Mouse (Mus musculus): ENCODE results near the gene Kpna6. TPM values are rescaled to one million over a fixed set of nuclear protein-coding genes. Genes with fewer than 3 reads are reported as not detected.

Gene Kpna6
- polyA plus RNA-seq, 1 experiment from 2014 or later: 16.3 TPM

DNA sequence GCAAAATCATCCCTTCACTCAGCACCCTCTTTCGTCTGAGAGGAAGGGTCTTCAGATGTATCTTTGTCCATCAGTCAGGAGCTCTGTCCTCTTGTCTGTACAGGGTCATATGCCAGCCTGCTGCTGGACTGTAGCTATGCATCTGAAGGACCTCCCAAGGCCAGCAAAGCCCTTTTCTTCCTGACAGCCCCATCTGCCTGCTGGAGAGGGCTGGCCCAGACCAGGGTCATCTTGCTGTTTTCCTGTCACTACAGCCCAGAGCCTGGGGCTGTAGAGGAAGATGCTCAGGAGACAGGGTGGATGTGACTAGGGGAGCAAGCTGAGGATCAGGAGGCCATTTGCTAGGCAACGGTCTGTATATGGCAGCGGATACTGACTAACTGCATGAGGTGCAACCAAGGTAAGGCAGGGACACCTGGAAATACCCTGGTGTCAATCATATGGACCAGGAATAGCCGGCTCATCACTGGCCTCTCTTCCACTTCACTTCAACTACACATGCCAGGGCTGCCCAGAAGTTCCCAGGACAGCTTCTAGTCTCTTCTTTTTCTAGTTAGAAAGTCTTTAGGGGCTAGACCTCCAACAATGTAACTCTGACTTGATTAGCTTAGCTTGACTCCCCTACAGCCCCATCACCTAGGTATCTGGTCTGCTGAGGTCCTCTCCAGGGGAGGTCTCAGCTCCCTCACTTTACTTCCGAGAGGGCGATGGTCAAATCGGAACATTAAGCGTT is 49.6 kb downstream of the Kpna6 start:
- peak overlapping the region; percentile 88 for H3K27ac ChIP-seq (replicated peaks)
- H3K4me2 ChIP-seq (replicated peaks): peak overlapping the region; percentile 84
- H3K27me3 ChIP-seq: no peaks in the 10 kb centered on the region
- peaks cover 25% of the 10 kb centered on the region for H3K36me3 ChIP-seq
- H3K9ac ChIP-seq (replicated peaks): peak overlapping the region; percentile 72
- 17% methylated on average over 8 of the region's 8 CpGs for WGBS
- H3K4me1 ChIP-seq: peaks cover 40% of the 10 kb centered on the region
- peak overlapping the region; percentile 59 for H3K4me3 ChIP-seq
- H3K9me3 ChIP-seq: no peaks in the 10 kb centered on the region
- ATAC-seq (ENCODE audit: low FRiP score, low read depth): no peak

DNA sequence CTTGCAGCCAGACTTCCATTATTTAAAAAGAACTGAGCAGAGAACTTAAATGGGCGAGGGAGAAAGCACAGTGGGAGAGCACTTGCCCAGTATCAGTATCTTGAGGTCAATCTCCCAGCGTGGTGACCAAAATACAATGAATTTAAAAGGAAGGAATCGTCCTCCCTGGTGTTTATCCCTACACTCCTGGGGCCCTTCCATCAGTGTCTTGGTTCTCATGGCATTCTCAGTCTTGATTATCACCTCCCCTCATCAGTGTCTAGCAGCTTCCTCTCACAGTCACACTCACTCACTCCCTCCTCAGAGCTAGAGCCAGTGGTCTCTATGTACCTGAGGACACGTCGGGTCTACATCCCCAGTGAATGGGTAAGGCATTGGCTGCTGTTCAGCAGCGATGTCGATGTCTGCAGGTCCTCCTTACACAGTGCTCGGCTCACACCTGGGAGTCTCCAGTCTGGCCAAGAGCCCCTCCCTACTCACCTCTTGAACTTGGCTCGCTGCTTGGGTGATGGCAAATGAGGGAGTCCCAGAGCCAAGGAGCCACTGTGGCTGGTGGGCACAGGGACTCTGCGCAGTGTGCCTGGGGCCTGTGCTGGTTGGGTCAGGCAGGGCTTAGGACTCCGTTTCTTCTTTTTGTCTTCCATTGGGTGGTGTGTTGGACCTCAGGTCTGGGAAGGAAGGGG is 50.3 kb downstream of the Kpna6 start:
- peak overlapping the region; percentile 59; the same call in 1 of the 2 replicates for H3K4me3 ChIP-seq
- no peak for ATAC-seq (ENCODE audit: low FRiP score, low read depth)
- H3K27me3 ChIP-seq: no peaks in the 10 kb centered on the region
- WGBS: 78% methylated on average over 11 of the region's 11 CpGs
- H3K9ac ChIP-seq (replicated peaks): peak overlapping the region; percentile 72
- H3K9me3 ChIP-seq: no peaks in the 10 kb centered on the region
- peaks cover 43% of the 10 kb centered on the region for H3K4me1 ChIP-seq
- peak overlapping the region; percentile 88; the same call in 1 of the 2 replicates for H3K27ac ChIP-seq (replicated peaks)
- peaks cover 18% of the 10 kb centered on the region for H3K36me3 ChIP-seq
- H3K4me2 ChIP-seq (replicated peaks): peak overlapping the region; percentile 84

DNA sequence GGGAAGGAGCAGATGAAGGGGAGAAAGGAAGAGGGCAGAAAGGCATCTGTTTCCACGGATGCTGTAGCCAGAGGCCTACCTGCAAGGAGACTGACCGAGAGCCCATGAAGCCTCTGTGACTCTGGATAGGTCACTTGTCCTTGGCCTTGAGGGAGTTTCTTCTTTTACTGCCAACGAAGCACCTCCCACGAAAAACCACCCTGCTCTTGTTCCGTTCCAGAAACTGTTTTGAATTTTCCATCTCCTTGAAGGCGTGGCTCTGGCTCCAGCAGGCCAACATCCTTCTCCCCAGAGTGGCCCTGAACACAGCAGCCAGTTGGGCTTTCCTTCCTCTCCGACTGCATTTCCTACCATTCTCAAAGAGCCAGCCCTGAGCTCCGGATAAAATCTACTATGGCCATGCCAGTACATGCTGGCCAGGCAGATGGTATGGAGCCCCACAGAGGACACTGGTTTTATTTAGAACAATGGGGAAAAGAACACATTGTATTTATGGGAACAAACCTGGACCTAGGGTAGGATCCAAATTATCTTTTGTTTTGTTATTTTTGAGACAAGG is 51.2 kb downstream of the Kpna6 start:
- H3K4me3 ChIP-seq: no peak overlapping the region
- H3K9ac ChIP-seq (replicated peaks): no peak overlapping the region
- H3K4me2 ChIP-seq (replicated peaks): 0 out of 2 replicates have a peak overlapping the region, but pooled peaks have one; percentile 1
- H3K36me3 ChIP-seq: peaks cover 16% of the 10 kb centered on the region; the same call in 1 of the 2 replicates
- H3K9me3 ChIP-seq: no peaks in the 10 kb centered on the region
- H3K27ac ChIP-seq (replicated peaks): no peak overlapping the region
- H3K27me3 ChIP-seq: no peaks in the 10 kb centered on the region
- no peak for ATAC-seq (ENCODE audit: low FRiP score, low read depth)
- WGBS: 89% methylated on average over 8 of the region's 8 CpGs
- H3K4me1 ChIP-seq: peaks cover 43% of the 10 kb centered on the region

DNA sequence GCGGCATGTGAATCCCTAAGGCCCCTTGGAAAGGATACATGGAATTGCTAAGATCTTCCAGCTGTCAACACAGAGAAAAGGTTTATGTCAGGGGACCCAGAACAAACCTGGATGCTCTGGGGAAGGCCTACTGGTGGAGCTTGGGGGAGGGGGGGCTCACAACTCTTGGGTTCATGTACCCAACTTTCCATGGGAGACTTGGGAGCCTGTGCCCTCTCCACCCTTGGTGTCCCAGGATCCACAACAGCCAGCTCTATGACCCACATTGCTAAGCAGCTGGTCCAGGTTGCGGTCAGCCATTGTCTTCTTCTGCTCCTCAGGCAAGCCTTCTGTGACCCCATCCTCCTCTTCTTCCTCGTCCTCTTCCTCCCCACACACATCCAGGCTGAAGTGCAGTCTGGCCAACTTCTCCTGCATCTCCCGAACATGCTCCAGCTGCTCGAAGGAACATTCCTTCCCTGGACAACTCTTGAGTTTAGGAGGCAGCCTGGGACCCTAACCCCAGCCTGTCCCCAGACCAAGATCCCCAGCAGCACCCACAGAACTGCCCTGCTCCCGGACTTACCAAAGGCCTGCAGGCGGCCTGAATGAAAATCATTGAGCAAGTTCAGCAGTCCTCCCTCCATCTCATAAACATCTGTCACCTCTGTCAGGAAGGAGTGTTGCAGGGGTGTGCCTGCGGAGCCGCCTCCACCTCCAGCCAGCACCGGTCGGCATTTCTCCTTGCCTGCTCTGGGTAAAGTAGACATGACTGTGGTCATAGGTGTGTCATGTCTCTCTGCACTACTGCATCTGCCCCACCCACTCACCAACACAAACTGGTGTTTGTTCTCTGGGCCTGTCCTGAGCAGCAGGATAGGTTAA is 51.9 kb downstream of the Kpna6 start:
- Histone ChIP-seq H3K27ac (replicated peaks) (no peak overlapping the region), H3K4me2 (replicated peaks) (no peak overlapping the region), H3K27me3 (no peaks in the 10 kb centered on the region), H3K4me3 (no peak overlapping the region), H3K4me1 (peaks cover 42% of the 10 kb centered on the region), H3K9me3 (no peaks in the 10 kb centered on the region), H3K36me3 (peaks cover 19% of the 10 kb centered on the region), H3K9ac (replicated peaks) (no peak overlapping the region)
- no peak for ATAC-seq (ENCODE audit: low FRiP score, low read depth)
- WGBS: 90% methylated on average over 11 of the region's 11 CpGs

DNA sequence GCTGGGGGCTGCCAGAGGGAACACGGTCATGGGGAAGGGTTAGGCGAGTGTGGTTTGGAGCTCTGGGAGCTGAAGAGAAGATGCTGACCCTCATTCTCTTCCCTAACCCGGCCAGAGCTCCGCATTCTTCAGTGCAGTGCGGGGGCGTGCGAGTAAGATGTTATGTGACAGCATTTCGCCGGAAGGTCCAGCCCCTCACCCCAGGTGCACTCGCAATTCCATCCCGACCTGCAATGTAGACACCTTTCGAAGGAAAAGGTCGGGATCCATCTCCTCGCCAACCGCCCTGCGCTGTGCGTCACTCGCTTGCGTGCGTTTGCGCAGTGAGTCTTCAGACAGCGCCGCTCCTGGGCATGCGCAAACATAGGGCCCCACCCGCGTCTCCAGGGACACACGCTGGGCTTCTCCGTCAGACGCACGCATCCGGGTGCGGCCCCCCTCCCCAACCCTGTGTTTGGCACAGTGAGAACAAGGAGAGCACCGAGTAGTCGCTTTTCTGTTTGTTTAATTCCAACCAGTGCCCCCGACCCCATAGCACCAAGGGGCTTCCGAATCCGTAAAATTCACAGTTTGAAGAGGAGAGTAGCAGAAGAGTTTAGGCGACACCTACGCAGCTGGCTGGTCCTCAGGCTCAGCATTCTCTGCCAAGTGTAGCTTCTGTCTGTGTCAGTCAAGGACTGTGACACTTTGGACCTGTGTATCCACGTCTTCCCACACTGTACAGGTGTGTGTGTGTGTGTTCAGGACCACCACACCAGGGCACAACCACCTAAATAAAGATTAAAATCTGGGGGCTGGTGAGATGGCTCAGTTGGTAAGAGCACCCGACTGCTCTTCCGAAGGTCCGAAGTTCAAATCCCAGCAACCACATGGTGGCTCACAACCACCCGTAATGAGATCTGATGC is 53.5 kb downstream of the Kpna6 start, which contains the start of gene Iqcc:
Gene Iqcc, minus strand, starts transcription at position 314 of the 906 bp plus-strand sequence.
- WGBS: 4% methylated on average over 44 of the region's 44 CpGs
- Histone ChIP-seq H3K9me3 (no peaks in the 10 kb centered on the region), H3K4me3 (peak within 1 kb of the TSS; percentile 62), H3K36me3 (peaks cover 20% of the 10 kb centered on the region), H3K27me3 (no peaks in the 10 kb centered on the region), H3K4me1 (peaks cover 28% of the 10 kb centered on the region), H3K27ac (replicated peaks) (peak within 1 kb of the TSS; percentile 90), H3K9ac (replicated peaks) (peak within 1 kb of the TSS; percentile 86), H3K4me2 (replicated peaks) (peak within 1 kb of the TSS; percentile 80)
- peak; percentile 87 for ATAC-seq (ENCODE audit: low FRiP score, low read depth)

DNA sequence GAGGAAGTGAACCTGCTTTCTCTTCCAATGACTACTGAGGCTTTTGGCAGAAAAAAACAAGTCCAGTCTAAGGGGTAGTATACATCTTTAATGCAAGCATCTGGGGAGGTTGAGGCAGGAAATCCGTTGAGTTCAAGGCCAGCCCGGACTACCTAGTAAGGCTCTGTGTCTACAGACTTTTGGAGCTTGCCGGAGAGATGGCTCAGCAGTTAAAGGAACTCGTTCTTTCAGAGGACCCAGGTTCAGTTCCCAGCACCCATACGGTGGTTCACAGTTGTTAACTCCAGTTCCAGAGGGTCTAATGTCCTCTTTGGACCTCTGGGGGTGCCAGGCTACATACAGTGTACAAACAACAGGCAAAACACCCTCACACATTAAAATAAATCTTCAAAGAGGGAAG is 54.5 kb downstream of the Kpna6 start:
- ATAC-seq (ENCODE audit: low FRiP score, low read depth): no peak
- peaks cover 20% of the 10 kb centered on the region for H3K36me3 ChIP-seq
- WGBS: 95% methylated on average over 5 of the region's 5 CpGs

DNA sequence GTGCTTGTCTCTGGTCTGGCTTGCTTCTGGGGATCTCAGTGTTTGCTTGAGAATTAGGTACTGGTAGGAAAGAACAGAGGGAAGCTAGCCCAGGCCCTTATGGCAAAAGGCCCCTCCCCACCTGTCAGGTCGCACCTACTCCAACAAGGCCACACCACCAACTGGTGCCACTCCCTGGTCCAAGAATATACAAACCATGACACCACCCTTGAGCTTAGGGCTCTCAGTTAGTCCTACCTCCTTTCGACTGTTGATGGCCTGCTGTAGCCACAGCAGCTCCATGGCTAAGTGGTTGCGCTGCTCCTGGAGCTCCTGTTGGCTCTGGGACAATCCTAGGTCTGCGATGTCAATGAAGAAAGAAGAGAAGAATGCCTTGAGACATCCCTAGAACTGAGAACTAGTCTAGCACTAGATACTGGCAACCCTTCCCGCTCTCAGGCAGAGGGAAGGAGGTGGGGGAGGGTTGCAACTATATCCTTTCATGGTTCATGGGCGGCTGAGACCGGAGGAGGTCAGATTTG is 55.4 kb downstream of the Kpna6 start:
- no peak for ATAC-seq (ENCODE audit: low FRiP score, low read depth)
- no peak overlapping the region for H3K27ac ChIP-seq (replicated peaks)
- peaks cover 15% of the 10 kb centered on the region for H3K4me1 ChIP-seq
- H3K27me3 ChIP-seq: no peaks in the 10 kb centered on the region
- no peak overlapping the region for H3K9ac ChIP-seq (replicated peaks)
- 96% methylated on average over 7 of the region's 7 CpGs for WGBS
- no peak overlapping the region for H3K4me2 ChIP-seq (replicated peaks)
- peaks cover 20% of the 10 kb centered on the region for H3K36me3 ChIP-seq
- H3K4me3 ChIP-seq: no peak overlapping the region
- H3K9me3 ChIP-seq: no peaks in the 10 kb centered on the region

More for the DNA sequence above, 54.5 kb downstream of the Kpna6 start:
- Histone ChIP-seq H3K4me1 (peaks cover 24% of the 10 kb centered on the region), H3K27me3 (no peaks in the 10 kb centered on the region), H3K9ac (replicated peaks) (peak overlapping the region; percentile 86), H3K9me3 (no peaks in the 10 kb centered on the region), H3K4me3 (peak overlapping the region; percentile 62), H3K4me2 (replicated peaks) (peak overlapping the region; percentile 80), H3K27ac (replicated peaks) (no peak overlapping the region)

DNA sequence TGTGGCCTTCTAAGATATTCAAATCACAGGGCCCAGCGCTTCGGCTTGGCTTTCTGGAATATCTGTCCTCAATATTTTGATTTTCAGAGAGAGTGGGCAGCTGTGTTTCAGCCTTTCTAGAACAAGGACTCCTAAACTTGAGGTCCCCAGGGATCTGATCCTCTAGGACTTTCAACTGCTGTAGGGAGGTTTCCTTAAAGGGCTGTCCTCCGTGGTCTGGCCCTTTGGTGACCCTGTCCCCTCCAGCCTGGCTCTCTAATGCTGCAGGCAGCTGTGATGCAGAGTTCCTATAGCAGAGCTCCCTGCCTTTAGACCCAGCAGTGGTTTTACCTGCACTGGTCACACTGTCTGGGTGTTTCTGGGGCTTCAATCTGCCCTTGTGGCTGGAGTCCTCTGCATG is 55.9 kb downstream of the Kpna6 start:
- H3K4me2 ChIP-seq (replicated peaks): no peak overlapping the region
- no peaks in the 10 kb centered on the region for H3K9me3 ChIP-seq
- no peak for ATAC-seq (ENCODE audit: low FRiP score, low read depth)
- H3K27ac ChIP-seq (replicated peaks): no peak overlapping the region
- no peaks in the 10 kb centered on the region for H3K27me3 ChIP-seq
- H3K4me3 ChIP-seq: no peak overlapping the region
- H3K9ac ChIP-seq (replicated peaks): no peak overlapping the region
- peaks cover 12% of the 10 kb centered on the region for H3K4me1 ChIP-seq
- 91% methylated on average over 3 of the region's 3 CpGs for WGBS
- peaks cover 20% of the 10 kb centered on the region for H3K36me3 ChIP-seq

DNA sequence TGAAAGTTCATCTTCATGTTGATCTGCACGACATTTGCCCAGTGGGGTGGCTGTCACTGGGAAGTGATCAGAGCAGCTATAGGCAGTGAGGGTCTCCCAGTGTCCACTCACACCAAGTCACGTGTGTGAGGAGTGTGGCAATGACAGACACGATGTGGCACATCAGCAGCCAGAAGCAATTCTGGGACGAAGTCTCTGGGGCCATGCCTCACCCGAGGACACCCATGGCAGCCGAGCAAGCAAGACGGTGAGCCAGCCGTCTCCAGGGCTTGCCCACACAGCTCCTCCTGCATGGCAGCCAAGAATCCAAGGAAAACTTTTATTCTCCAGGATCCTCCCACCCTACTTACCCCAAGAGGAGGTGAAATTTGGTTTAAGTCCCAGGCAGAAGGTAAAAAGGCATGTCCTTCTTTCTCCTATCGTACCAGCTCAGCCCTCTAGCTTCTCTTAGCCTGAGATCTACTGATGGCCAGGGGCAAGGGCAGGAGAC is 56.7 kb downstream of the Kpna6 start:
- WGBS: 94% methylated on average over 9 of the region's 9 CpGs
- H3K9ac ChIP-seq (replicated peaks): no peak overlapping the region
- ATAC-seq (ENCODE audit: low FRiP score, low read depth): no peak

DNA sequence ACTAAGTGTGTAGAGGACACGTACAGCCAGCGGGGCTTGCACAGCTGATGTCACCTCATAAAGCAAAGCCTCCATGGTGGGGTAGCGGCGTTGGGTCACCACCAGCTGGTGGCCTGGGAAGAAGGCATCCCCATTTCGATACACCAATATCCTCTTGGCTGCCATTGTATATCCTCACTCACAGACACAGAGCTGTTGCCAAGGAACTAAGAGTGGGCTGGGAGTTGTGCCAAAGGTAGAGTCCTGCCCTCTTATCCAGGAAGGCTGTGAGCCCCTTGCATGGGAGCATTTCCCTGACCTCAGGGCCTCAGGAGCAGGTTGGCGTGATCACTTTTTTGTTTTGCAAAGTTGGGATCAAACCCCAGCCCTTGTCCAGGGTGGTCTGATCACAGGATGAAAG is 58.5 kb downstream of the Kpna6 start, which contains the start of gene Dcdc2b:
Gene Dcdc2b, minus strand, starts transcription at position 165 of the 400 bp plus-strand sequence.
- H3K27me3 ChIP-seq: no peaks in the 10 kb centered on the region
- H3K4me3 ChIP-seq: no peak within 1 kb of the TSS
- H3K9me3 ChIP-seq: no peaks in the 10 kb centered on the region
- H3K27ac ChIP-seq (replicated peaks): no peak within 1 kb of the TSS
- H3K4me1 ChIP-seq: peaks cover 10% of the 10 kb centered on the region
- H3K4me2 ChIP-seq (replicated peaks): no peak within 1 kb of the TSS
- H3K36me3 ChIP-seq: peaks cover 30% of the 10 kb centered on the region
- H3K9ac ChIP-seq (replicated peaks): no peak within 1 kb of the TSS
- ATAC-seq (ENCODE audit: low FRiP score, low read depth): no peak
- WGBS: 89% methylated on average over 6 of the region's 6 CpGs

More for the DNA sequence above, 56.7 kb downstream of the Kpna6 start:
- no peak overlapping the region for H3K4me2 ChIP-seq (replicated peaks)
- H3K27ac ChIP-seq (replicated peaks): no peak overlapping the region
- H3K4me3 ChIP-seq: no peak overlapping the region
- H3K4me1 ChIP-seq: peaks cover 12% of the 10 kb centered on the region
- H3K27me3 ChIP-seq: no peaks in the 10 kb centered on the region
- H3K9me3 ChIP-seq: no peaks in the 10 kb centered on the region
- peaks cover 16% of the 10 kb centered on the region for H3K36me3 ChIP-seq
